Mouse (Mus musculus) heart, embryonic 11.5 days (tissue): ENCODE data around the gene Nkx2-4. TPM values are rescaled to one million over a fixed set of nuclear protein-coding genes. Genes with fewer than 3 reads are reported as not detected.

Experiments used
- ATAC-seq: fragments of 200-750 bp; cut with Nextera tagmentation; replicated peaks from 2 replicates; pipeline ENCODE4 v1.8.0; 2017; ENCODE audit warnings: moderate library complexity; ENCODE audit not compliant: insufficient number of reproducible peaks, low FRiP score, low TSS enrichment
- H3K27ac ChIP-seq: fragments of 300-500 bp; sonication (generic); 2 replicates; pipeline ENCODE4 v1.5.1; 2014; ENCODE audit warnings: mild to moderate bottlenecking, low read depth, low read length
- H3K27me3 ChIP-seq: fragments of 300-500 bp; sonication (generic); 2 replicates; pipeline ENCODE4 v1.6.1; 2014; ENCODE audit warnings: mild to moderate bottlenecking, low read length, mixed read lengths; ENCODE audit not compliant: control insufficient read depth, insufficient read depth
- H3K36me3 ChIP-seq: fragments of 300-500 bp; sonication (generic); 2 replicates; pipeline ENCODE4 v1.6.1; 2014; ENCODE audit warnings: mild to moderate bottlenecking, low read length, moderate library complexity, mixed read lengths; ENCODE audit not compliant: control insufficient read depth, insufficient read depth
- H3K4me1 ChIP-seq: fragments of 300-500 bp; sonication (generic); 2 replicates; pipeline ENCODE4 v1.6.1; 2014; ENCODE audit warnings: low read length; ENCODE audit not compliant: control insufficient read depth, insufficient read depth
- H3K4me2 ChIP-seq: fragments of 300-500 bp; sonication (generic); 2 replicates; pipeline ENCODE4 v1.6.1; 2014; ENCODE audit warnings: mild to moderate bottlenecking, moderate library complexity
- H3K4me3 ChIP-seq: fragments of 300-500 bp; sonication (generic); 2 replicates; pipeline ENCODE4 v1.5.1; 2014; ENCODE audit warnings: low read depth, low read length
- H3K9ac ChIP-seq: fragments of 300-500 bp; sonication (generic); 2 replicates; pipeline ENCODE4 v1.6.1; 2014; ENCODE audit warnings: mild to moderate bottlenecking, low read depth, low read length, moderate library complexity
- H3K9me3 ChIP-seq: fragments of 300-500 bp; sonication (generic); replicated peaks from 2 replicates; pipeline ENCODE4 v1.6.1; 2016; ENCODE audit warnings: low read length; ENCODE audit not compliant: control insufficient read depth
- WGBS: fragments of 180-500 bp; shearing (Covaris S2); extraction: QIAGEN DNeasy Blood & Tissue Kit; methylation state at CpG from one replicate; pipeline ENCODE4 v1.1.7; 2014; ENCODE audit not compliant: insufficient replicate concordance; 5-methylcytosine and 5-hydroxymethylcytosine counted together
- polyA plus RNA-seq: library from polyadenylated mRNA; unstranded; fragments of >200 nt; fragmentation: Nextera tagmentation; extraction: Ambion mirVana; gene quantifications from 2 replicates; pipeline ENCODE4 v1.2.1, GENCODE M21; 2014

Gene Nkx2-4
- not detected in 2 replicates for polyA plus RNA-seq

GRCm38 (mm10) chr2:147085072-147085870, at the start of gene Nkx2-4:
TSS of gene Nkx2-4 (minus strand) at chr2:147085445.
- no peaks in the 10 kb centered on the region for H3K9me3 ChIP-seq
- H3K4me1 ChIP-seq = peaks cover 12% of the 10 kb centered on the region; the same call in 1 of the 2 replicates
- peak within 1 kb of the TSS; percentile 48 for H3K4me3 ChIP-seq
- no peak within 1 kb of the TSS for H3K9ac ChIP-seq
- peak within 1 kb of the TSS; percentile 75 for H3K4me2 ChIP-seq
- no peaks in the 10 kb centered on the region for H3K36me3 ChIP-seq
- H3K27ac ChIP-seq = no peak within 1 kb of the TSS
- peaks cover 57% of the 10 kb centered on the region for H3K27me3 ChIP-seq
- WGBS = under 1% methylated on average over 54 of the region's 82 CpGs
- ATAC-seq = 0 out of 2 replicates have a peak, but pooled peaks have one; percentile 31

GRCm38 (mm10) chr2:147127366-147127765, 42.1 kb upstream of the Nkx2-4 start:
- Histone ChIP-seq H3K4me2 (no peak overlapping the region), H3K4me3 (no peak overlapping the region), H3K9ac (no peak overlapping the region), H3K27ac (no peak overlapping the region), H3K4me1 (no peaks in the 10 kb centered on the region), H3K9me3 (no peaks in the 10 kb centered on the region), H3K36me3 (no peaks in the 10 kb centered on the region), H3K27me3 (no peaks in the 10 kb centered on the region)
- no peak for ATAC-seq
- WGBS = 82% methylated on average over 6 of the region's 6 CpGs

GRCm38 (mm10) chr2:147119736-147120135, 34.5 kb upstream of the Nkx2-4 start:
- no peak for ATAC-seq
- H3K9me3 ChIP-seq = no peaks in the 10 kb centered on the region
- H3K27ac ChIP-seq = no peak overlapping the region
- H3K36me3 ChIP-seq = no peaks in the 10 kb centered on the region
- H3K27me3 ChIP-seq = no peaks in the 10 kb centered on the region
- H3K9ac ChIP-seq = no peak overlapping the region
- 84% methylated on average over 1 of the region's 1 CpGs for WGBS
- no peak overlapping the region for H3K4me2 ChIP-seq
- H3K4me3 ChIP-seq = no peak overlapping the region
- H3K4me1 ChIP-seq = no peaks in the 10 kb centered on the region

GRCm38 (mm10) chr2:147086441-147086840, 1.2 kb upstream of the Nkx2-4 start:
- 20% methylated on average over 5 of the region's 5 CpGs for WGBS
- Histone ChIP-seq H3K4me2 (no peak overlapping the region), H3K36me3 (no peaks in the 10 kb centered on the region), H3K27ac (no peak overlapping the region), H3K9ac (no peak overlapping the region), H3K9me3 (no peaks in the 10 kb centered on the region), H3K27me3 (peaks cover 51% of the 10 kb centered on the region), H3K4me3 (no peak overlapping the region), H3K4me1 (peaks cover 12% of the 10 kb centered on the region; the same call in 1 of the 2 replicates)
- ATAC-seq = no peak

GRCm38 (mm10) chr2:147085937-147086336, 692 bp upstream of the Nkx2-4 start:
- no peaks in the 10 kb centered on the region for H3K36me3 ChIP-seq
- 10% methylated on average over 6 of the region's 6 CpGs for WGBS
- H3K4me2 ChIP-seq = no peak overlapping the region
- no peak for ATAC-seq
- H3K27ac ChIP-seq = no peak overlapping the region
- H3K9ac ChIP-seq = no peak overlapping the region
- H3K4me1 ChIP-seq = peaks cover 12% of the 10 kb centered on the region; the same call in 1 of the 2 replicates
- H3K9me3 ChIP-seq = no peaks in the 10 kb centered on the region
- H3K27me3 ChIP-seq = peaks cover 56% of the 10 kb centered on the region
- no peak overlapping the region for H3K4me3 ChIP-seq

GRCm38 (mm10) chr2:147084366-147085071, 726 bp downstream of the Nkx2-4 start:
- 0 out of 2 replicates have a peak, but pooled peaks have one; percentile 22 for ATAC-seq
- Histone ChIP-seq H3K4me3 (peak overlapping the region; percentile 48), H3K36me3 (no peaks in the 10 kb centered on the region), H3K9me3 (no peaks in the 10 kb centered on the region), H3K27me3 (peaks cover 60% of the 10 kb centered on the region), H3K4me1 (peaks cover 12% of the 10 kb centered on the region; the same call in 1 of the 2 replicates), H3K9ac (no peak overlapping the region), H3K27ac (no peak overlapping the region), H3K4me2 (peak overlapping the region; percentile 75)
- 2% methylated on average over 86 of the region's 106 CpGs for WGBS

- Histone ChIP-seq H3K27me3 (peaks cover 62% of the 10 kb centered on the region), H3K36me3 (no peaks in the 10 kb centered on the region), H3K9ac (no peak overlapping the region), H3K27ac (no peak overlapping the region), H3K4me2 (peak overlapping the region; percentile 75), H3K9me3 (no peaks in the 10 kb centered on the region), H3K4me3 (peak overlapping the region; percentile 48), H3K4me1 (peaks cover 12% of the 10 kb centered on the region; the same call in 1 of the 2 replicates)
- 1% methylated on average over 71 of the region's 72 CpGs for WGBS
- ATAC-seq = no peak
Observed at GRCm38 (mm10) chr2:147083471-147084365, 1.5 kb downstream of the Nkx2-4 start.

- Histone ChIP-seq H3K4me1 (peaks cover 12% of the 10 kb centered on the region; the same call in 1 of the 2 replicates), H3K4me3 (no peak overlapping the region), H3K27ac (no peak overlapping the region), H3K4me2 (no peak overlapping the region), H3K9ac (no peak overlapping the region), H3K36me3 (no peaks in the 10 kb centered on the region), H3K27me3 (peaks cover 59% of the 10 kb centered on the region), H3K9me3 (no peaks in the 10 kb centered on the region)
- 72% methylated on average over 4 of the region's 4 CpGs for WGBS
- ATAC-seq = no peak
Observed at GRCm38 (mm10) chr2:147082391-147082790, 2.9 kb downstream of the Nkx2-4 start.
